Mouse (Mus musculus): ENCODE measurements at regions not wholly inside any gene's neighbourhood (a gene's known extent, or its start where the extent isn't known, plus 50 kb on each side); places are given as distances from the start of the nearest gene placed in this dataset.

DNA sequence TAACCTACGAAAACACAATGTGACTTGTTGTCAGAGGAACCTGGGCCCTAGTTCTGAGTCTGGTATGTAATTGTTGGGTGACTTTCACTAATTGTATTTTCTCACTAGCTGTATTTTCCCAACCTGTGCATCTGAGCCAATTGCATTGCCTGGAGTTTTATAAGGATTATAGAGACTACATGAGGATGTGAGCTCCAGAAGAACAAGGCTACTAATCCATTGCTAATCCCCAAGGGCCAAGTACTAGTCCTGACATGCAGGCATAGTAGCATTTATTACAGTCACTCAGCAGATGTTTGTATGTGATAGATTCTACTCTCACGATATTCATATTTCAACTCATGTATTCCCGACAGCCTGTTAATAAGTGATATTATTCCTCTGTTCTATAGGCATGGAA, 2481.1 kb upstream of the Gm7489 start:
- no peak for DNase-seq

DNA sequence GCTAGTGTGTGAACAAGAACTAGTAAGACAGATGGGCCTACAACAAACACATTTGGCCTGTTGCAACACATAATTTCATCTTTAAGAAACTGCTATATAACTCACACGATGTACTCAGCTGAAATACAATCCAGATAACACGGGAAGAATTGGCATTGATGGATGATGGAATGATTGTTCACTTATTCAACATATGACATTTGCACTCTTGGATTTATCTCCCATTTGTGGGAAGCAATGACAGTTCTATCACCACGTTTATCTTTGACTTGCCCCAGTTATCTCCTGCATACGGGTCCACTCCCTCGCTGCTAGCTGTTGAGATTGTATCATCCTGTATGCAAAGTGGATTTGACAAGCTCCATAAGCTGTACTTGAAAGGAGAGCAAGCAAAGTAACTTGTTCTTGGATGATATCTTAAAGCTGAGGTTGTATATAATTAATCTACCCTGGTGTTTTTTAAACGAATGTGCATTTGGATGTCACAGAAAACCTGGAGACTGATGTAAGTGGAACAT, 2474.9 kb upstream of the Gm7489 start:
- no peak for DNase-seq

DNA sequence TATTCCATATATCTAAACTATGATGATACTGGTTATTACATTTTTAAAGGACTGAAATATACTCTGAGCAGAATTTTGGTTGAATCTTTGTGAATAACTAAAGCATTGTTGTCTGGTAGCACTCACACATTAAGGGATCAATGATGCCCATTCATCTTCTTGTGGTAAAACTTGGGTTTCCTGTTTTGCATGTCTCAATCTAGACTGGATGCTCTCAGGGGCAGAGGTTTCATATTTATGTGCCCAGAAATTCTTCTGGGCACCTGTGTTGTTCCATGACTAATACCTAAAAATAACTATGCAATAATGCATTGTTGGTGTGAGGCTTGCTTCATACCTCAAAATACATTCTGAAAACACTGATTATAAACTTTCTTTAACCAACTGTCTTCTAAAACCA, 2472.7 kb upstream of the Gm7489 start:
- no peak for DNase-seq

DNA sequence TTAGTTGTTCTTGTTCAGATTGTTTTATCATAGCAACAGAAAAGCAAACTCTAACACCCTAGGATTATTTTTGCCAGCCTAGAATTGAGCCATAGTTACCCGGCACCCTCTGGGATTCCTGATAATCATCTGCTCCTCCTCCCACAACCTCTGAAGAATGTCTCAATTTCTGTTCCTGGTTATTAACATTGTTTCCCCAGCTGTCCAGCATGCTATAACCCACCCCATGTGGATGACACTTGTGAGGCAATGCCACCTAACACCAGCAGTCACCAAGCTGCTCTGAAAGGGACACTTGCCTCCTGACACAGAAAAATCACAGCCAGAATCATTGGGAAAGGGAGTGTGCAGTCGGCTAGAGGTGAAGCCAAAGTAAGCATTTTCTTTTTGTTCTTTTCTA, 2442.1 kb upstream of the Gm7489 start:
- peak; percentile 10 for DNase-seq

DNA sequence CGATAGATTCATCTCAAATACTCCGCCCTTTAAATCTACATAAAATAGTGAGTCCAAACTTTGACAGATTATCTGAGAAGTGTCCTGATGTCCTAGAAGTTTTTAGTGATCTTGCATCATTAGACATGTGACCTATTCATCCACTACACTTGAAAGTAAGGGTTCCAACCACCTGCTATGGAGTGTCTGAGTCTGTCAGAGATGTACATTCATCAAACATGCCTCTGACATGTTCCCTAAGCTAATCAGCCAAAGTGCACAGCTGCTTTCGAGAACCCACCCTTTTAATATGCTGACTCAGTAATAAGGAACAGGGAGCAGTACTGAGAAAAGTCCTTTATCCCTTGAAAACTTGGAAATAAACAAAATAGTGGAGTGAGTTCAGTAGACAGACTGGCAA, 2414.8 kb upstream of the Gm7489 start:
- no peak for DNase-seq

DNA sequence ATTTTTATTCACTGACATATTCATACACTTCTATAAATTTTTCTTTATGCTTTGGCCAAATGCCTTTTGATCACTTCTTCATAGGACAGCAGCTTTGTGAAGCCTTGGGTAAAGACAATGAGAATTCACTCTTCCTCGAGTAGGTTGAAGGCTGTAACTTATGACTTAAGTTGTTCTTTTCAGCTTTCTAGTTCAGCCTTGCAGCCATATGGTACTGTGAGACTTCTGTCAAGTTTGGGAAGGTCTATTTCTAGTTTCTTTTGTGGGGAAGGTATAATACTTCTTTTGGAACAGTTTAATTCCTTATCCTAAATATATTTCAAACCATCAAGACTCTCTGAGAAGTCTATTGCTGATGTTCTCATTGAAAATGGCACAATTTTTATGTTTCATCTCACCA, 2413.6 kb upstream of the Gm7489 start:
- DNase-seq: no peak

DNA sequence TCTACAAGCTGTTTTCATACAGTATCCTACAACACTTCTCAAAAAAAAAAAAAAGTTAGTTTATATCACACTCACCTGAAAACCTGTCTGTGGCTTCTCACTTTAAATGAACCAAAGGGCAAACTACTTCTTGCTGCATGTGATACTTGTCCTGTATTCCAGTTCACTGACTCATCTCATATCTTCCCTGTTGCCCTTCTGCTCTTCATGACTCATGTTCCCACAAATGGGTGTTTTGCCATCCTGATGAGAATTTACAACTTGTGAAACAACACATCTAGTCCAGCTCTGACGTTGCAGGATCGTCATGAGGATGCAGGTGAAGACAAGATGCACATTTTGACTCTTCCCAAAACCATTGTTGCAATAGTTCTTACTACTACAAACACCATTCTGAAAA, 2412.7 kb upstream of the Gm7489 start:
- no peak for DNase-seq

DNA sequence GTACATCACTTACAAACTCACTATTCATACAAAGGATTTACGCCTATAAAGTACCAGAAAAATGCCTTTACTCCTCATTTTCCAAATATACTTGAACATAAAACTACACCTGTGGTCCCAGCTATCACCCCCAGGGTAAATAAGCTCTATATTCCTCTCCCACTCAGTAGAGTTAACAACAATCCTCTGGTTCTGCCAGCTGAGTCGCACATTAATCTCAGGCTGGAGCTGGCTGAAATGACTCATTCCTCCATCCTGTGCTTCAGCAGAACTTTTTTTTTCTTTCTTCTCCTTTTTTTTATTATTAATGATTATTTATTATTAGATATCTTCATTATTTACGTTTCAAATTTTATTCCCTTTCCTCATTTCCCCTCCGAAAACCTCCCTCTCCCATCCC, 2402.8 kb upstream of the Gm7489 start:
- DNase-seq: no peak

DNA sequence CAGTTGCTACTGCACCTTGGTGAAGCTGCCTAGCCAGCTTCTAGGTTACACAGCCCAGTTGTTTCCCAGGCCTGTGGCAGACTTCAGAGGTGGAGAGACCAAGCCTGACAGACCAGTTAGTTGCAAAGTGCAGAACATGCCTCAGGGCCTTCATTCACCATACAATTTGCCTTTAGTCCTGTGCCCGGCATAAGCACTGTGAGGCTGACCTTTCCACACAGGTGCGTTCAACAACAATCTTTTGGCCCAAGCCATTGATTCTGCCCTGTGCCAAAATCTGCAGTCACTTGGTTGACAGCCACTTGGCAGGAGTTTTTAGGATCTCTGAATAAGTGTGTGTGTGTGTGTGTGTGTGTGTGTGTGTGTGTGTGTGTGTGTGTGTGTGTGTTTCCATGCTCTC, 2400.5 kb upstream of the Gm7489 start:
- DNase-seq: peak; percentile 10

DNA sequence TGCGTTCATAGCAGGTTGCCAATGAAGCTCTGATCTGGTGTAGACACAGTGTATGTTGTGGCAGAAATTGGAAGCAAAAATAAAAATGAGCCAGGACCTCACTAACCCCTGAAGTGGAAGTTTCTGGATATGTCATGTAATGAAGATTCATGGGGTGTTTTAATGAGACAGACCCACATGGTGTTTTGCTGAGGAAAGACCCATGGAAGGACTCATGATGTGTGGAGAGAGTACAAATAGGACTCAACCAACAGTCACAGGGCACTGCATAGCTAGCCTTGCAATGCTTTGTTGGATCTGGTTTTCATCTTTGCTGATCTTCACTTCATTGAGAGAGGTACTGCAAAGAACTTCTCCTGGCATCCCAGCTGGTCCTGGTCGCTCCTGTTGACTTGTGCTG, 2399.2 kb upstream of the Gm7489 start:
- DNase-seq: no peak

DNA sequence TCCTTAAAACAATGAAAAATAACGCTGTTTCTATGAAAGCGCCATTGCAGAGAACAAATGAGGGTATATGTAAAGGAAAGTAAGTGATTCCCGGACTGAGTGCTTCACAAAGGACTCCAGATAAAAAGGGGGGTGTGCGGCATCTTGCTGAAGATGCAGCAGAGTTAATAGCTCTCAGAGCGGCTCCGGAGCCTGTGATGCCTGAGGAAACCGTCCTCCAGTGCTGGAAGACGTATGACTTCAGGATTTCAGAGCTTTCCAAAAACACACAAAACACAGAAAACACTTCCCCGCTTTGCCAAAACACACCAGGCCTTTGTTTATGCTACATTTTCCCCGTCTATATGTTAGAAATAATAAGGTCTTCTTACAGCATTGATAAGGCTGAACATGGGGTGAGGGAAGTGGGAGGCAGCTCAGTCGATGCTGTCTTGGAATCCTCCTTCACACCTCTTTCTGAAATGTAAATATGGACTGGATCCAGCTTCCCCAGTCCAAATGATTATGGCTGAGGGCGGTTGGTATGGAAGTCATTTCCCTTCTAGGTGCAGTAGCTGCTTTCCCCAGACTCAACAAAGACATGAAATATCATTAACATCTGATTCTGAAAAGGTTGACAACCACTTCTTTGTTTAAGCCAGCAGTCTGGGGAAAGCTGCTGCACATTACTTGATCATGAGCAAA, 2382.5 kb upstream of the Gm7489 start:
- DNase-seq: no peak

DNA sequence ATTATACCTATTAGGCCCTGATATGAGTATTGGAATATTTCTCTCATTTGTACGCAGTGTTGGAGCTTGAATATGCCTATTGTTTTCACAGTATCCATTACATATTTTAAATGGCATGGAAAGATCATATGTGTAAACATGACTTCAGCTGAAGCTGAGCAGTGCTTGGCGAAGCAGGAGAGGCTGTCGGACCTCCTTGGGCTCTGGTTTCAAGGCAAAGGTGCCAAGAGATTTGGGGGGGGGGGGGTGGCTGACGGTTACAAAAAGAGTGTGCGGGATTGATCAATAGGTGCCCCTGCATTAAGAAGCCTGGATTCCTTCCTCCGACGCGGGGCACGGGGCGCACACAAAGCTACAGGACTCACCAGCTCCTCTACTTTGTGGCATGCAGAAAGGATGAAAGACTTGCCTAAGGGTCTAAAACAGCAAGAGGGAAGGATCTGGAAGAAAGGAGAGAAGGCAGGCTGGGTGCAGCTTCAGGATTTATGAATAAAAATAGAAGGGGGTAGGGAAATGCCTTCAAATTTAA, 2381.9 kb upstream of the Gm7489 start:
- DNase-seq: no peak

DNA sequence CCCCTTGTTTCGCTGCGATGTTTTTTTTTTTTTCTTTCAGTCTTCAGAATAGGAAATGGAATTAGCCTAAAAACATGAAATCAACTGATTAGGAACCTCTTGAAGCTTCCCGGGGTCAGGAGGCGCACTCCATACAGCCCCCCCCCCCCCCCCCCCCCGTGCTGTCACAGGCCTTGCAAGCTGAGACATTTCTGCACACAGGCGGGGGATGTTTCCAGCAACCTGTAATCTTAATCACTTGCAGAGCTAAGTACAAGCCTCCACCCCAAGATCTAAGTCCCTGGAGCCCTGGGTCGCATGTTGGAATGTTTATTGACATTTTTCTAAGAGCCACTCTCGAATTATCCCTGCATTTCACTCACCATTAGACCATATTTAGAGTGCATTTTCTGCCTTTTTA, 2381.4 kb upstream of the Gm7489 start:
- DNase-seq: no peak

DNA sequence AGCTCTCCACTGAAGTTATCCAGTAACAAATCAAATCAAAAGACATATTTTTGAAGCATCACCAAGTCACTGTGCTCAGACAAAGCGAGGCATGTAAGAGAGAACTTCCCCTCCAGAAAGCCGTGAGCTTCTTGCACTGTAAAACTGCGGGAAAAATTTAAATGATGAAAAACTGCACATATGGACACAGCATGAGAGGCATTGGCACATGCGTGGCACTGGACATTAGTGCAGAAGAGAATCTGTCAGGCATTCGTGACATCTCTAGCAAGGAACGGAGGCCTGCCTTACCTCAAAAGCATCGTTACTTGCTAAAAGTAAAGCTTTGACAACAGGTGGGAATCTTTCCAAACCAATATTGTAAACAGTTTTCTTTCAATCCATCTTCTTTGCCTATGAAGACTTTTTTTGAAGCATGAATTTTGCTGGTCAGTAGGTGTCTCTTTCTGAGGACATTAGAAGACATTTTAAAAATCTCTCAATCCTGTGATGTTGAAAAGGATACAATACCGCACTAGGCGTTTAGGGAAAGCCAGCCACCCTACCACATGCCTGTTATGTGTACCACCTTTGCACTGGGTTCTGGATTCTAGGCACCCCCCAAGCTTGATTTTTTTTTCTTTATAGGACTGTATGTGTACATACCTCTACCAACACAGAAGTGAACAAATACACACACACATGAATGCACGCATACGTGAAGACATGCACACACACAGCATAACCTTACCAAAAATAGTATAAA, 2380.5 kb upstream of the Gm7489 start:
- no peak for DNase-seq

DNA sequence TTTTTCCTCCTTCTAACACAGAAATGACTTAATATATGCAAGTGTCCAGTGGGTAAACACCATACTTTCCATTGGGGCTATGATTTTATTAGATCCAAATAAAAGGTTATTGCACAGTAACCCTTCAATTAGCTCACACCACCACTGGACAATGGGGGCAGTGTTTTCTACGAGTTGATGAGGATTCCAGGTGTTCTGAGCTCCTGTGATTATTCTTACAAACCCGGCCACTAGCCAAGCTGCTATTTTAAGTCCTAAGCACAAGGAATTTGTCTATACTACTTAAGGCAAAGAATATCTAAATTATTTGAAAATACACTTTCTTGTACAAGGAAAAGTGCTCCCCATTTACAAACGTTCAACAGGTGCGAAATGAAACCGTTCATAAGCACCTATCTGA, 2379.9 kb upstream of the Gm7489 start:
- no peak for DNase-seq

DNA sequence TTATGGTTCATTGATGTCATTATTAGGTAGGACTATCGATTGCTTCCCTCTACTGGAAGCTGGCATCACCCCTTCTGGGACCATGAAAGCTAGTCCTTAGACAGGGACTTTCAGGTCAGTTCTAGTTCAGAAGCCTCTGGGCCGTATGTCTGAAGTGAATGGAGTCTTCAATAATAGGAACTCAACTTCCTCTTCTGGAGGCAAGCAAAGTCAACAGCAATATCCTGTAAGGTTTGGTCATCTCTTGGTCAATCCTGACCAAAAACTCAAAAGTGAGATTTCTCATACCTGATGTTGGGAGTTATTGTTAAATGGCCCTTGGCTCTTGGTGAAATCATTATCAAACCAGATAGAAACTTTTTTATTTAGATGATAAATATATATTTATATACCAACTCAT, 2377.6 kb upstream of the Gm7489 start:
- DNase-seq: no peak

DNA sequence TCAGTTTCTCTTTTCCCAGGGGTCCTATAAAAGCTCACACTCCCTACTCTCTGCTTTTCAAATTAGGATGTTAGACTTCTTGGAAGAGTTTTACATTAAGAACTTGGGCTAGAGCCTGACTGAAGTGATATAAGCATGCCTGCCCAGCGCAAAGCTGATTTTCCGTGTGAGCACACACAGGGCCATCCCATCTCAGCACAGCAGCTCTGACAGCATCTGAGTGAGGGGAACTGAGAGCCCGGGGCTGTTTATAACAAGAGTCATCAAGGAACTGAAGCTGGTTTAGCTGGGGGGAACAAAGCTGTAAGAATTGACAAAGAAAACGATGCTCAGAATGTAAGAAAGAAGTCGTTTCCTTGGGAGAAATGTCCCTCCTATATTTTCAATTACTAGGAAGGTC, 2373.4 kb upstream of the Gm7489 start:
- no peak for DNase-seq

DNA sequence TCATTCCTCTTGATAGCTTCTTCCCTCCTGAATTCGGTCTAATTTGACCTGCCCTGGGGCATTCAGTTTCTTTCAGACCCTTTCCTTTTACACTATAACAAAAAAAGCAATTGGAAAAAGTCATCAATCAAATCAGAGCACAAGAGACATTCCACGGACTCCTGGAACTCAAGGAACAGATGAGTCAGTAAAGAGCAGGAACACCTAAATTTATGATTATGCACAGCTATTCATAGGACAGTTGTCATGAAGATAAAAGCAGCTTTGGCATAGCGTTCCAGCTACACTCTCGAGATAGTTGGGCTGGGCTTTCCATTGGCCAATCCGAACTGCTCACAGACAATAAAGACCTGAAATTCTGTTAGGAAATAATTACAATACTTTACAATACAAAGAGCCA, 2348.4 kb upstream of the Gm7489 start:
- no peak for DNase-seq

DNA sequence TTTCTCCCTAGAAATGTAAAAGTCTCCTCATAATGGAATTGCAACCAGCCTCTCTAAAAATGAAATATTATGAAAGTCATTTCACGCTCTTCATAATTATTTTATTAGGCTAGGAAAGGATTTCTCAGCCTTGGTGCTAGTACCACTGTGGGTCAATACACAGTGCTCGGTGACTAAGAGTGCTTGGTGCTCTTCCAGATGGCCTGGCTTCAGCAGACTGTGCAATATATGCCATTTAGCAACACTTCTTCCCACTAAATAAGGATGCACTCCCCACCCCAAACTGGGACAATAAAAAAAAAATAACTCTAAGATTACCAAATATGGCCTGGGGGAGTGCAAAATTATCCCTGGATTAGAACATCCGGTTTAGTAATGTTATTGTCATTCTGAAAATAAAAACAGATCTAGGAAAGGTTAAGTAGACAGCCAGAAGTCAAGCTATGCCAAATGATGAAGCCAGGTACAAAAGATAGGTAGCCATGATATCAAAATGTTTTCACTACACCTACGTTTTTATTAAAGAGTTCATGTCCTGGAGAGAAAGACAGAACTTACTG, 2333.4 kb upstream of the Gm7489 start:
- DNase-seq: peak; percentile 15

DNA sequence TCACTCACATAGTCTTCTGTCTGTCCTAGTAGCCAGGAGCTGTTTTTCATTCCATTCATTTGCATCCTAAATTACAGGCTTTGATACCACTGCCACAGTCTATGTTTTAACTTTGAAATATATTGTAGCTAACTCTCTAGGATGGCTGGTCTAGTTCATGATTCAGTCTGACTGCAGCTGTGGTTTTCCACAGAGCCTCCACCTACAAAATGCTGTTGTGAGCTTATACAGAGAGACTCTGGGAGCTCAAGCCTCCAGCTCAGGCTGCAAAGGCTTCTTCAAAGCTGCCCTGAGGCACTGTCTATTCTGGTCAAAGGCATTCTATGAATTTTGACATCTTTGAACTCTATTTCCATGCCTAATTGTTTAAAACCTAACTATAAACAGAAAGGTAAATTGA, 2326.5 kb upstream of the Gm7489 start:
- no peak for DNase-seq

DNA sequence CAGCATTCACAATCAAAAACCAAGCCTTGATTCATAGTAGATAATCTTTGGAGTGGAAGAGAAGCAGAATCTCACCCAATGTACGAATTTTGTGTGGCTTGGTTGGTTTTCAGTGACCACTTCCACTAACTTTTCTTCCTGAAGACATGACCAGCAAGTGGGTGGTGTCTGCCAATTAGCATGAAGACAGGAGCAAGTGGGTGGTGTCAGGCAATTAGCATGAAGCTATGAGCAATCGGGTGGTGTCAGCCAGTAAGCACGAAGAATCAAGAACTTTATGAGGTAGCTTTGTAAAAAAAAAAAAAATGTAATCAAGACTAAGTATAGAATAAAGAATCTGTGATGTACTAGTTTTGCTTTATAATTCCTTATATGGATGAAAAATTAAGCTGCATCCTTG, 2319.2 kb upstream of the Gm7489 start:
- DNase-seq: no peak

DNA sequence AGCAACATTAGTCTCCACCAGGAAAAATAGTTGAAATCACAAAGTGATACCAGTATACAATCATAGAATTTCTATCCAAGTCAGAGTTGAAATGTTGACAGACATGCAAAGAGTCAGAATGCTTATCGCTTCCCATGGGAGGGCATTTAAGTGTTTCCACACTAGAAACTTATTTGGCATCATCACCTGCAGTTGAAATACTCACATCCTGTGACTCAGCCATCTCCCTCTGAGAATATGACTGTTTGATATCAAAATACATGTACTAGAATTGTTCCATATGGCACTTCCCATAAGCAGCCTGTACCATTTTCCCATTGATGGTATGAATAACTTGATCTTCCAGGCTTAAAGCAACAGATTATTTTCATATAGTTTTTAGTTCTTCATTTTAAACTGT, 2314.1 kb upstream of the Gm7489 start:
- no peak for DNase-seq

DNA sequence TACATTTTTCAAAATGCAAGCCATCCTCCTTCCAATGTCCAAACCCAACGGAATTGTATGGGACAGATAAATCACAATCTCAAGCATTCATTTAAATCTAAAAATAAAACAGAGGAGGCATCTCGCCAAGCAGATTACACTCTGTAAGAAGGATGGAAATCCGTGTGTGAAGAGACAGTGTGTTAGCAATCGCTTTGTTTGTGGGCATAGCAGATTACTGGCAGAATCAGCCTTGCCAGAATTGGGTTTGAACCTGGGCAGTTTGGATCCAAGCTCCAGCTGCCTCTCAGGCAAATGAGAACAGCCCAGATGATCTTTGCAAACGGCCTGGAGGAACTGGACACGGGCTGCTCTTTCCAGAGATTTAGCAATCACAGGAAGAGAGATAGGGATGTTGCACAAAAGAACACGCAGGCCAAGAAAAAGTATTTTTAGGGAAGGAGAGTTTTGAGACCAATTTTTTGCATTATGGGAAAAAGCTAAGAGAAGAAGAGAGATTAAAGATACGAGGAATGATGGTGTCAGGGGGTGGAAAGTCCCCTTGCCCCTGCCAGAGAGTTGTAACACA, 2310.1 kb upstream of the Gm7489 start:
- no peak for DNase-seq

Measured in adrenal gland, postnatal 14 days (tissue).